Mouse (Mus musculus): ENCODE data around the gene Cartpt. TPM values are rescaled to one million over a fixed set of nuclear protein-coding genes. Genes with fewer than 3 reads are reported as not detected.
"Not testable (repeated sequence)": the region's sequence is repeated elsewhere in the genome, so short reads cannot be mapped to it uniquely, and the experiment has no call there.

The Cartpt gene
- polyA plus RNA-seq, 1 experiment from 2014 or later: not detected

DNA sequence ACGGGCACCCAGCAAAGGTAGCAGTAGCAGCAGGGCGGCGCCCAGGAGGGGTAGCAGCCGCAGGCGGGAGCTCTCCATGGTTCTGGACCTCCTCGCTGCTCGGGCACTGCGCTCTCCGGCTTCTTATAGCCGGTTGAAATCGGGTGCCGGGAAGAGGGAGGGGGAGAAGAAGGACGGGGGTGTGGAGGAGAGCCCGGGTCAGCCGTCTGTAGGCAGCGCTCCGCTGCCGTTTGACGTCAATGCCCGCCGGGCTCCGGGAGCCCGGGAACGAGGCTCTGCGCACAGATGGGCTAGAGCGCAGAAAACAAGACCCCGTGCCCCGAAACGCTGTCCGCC is 366 bp downstream of the Cartpt start:
- Histone ChIP-seq H3K9ac (no peak overlapping the region), H3K36me3 (no peaks in the 10 kb centered on the region), H3K4me3 (peak overlapping the region; percentile 22), H3K9me3 (replicated peaks) (no peaks in the 10 kb centered on the region), H3K27me3 (replicated peaks) (peaks cover 56% of the 10 kb centered on the region), H3K27ac (ENCODE audit: poor library complexity, severe bottlenecking) (no peak overlapping the region), H3K4me2 (peak overlapping the region; percentile 56), H3K4me1 (replicated peaks) (peaks cover 8% of the 10 kb centered on the region; the same call in 1 of the 2 replicates)
- WGBS: 2% methylated on average over 30 of the region's 30 CpGs
- 0 out of 2 replicates have a peak, but pooled peaks have one; percentile 25 for ATAC-seq (ENCODE audit: insufficient number of reproducible peaks, low FRiP score)

GRCm38 (mm10) chr13:99899670-99900556 is 978 bp downstream of the Cartpt start:
- no peak overlapping the region for H3K9ac ChIP-seq
- H3K4me2 ChIP-seq: peak overlapping the region; percentile 56

GRCm38 (mm10) chr13:99898816-99899215 is 2.1 kb downstream of the Cartpt start:
- no peak for ATAC-seq (ENCODE audit: insufficient number of reproducible peaks, low FRiP score)
- H3K27me3 ChIP-seq (replicated peaks): peaks cover 51% of the 10 kb centered on the region
- no peaks in the 10 kb centered on the region for H3K36me3 ChIP-seq

More at GRCm38 (mm10) chr13:99899670-99900556, 978 bp downstream of the Cartpt start:
- WGBS: 9% methylated on average over 38 of the region's 38 CpGs
- H3K9me3 ChIP-seq (replicated peaks): no peaks in the 10 kb centered on the region
- H3K27ac ChIP-seq (ENCODE audit: poor library complexity, severe bottlenecking): no peak overlapping the region
- H3K36me3 ChIP-seq: no peaks in the 10 kb centered on the region
- H3K4me3 ChIP-seq: peak overlapping the region; percentile 22; the same call in 1 of the 2 replicates
- H3K4me1 ChIP-seq (replicated peaks): peaks cover 8% of the 10 kb centered on the region; the same call in 1 of the 2 replicates
- peaks cover 51% of the 10 kb centered on the region for H3K27me3 ChIP-seq (replicated peaks)
- no peak for ATAC-seq (ENCODE audit: insufficient number of reproducible peaks, low FRiP score)

GRCm38 (mm10) chr13:99885636-99886035 is 15.3 kb downstream of the Cartpt start:
- ATAC-seq (ENCODE audit: insufficient number of reproducible peaks, low FRiP score): no peak
- H3K9ac ChIP-seq: no peak overlapping the region
- H3K9me3 ChIP-seq (replicated peaks): no peaks in the 10 kb centered on the region
- H3K4me3 ChIP-seq: no peak overlapping the region
- 72% methylated on average over 6 of the region's 6 CpGs for WGBS
- H3K36me3 ChIP-seq: no peaks in the 10 kb centered on the region
- no peak overlapping the region for H3K4me2 ChIP-seq
- no peak overlapping the region for H3K27ac ChIP-seq (ENCODE audit: poor library complexity, severe bottlenecking)
- no peaks in the 10 kb centered on the region for H3K4me1 ChIP-seq (replicated peaks)
- H3K27me3 ChIP-seq (replicated peaks): no peaks in the 10 kb centered on the region

More at GRCm38 (mm10) chr13:99898816-99899215, 2.1 kb downstream of the Cartpt start:
- H3K9ac ChIP-seq: no peak overlapping the region
- peaks cover 8% of the 10 kb centered on the region; the same call in 1 of the 2 replicates for H3K4me1 ChIP-seq (replicated peaks)
- WGBS: 24% methylated on average over 14 of the region's 14 CpGs
- no peak overlapping the region for H3K27ac ChIP-seq (ENCODE audit: poor library complexity, severe bottlenecking)
- H3K4me2 ChIP-seq: no peak overlapping the region
- no peak overlapping the region for H3K4me3 ChIP-seq
- no peaks in the 10 kb centered on the region for H3K9me3 ChIP-seq (replicated peaks)

GRCm38 (mm10) chr13:99881774-99882173 is 19.1 kb downstream of the Cartpt start:
- not testable (repeated sequence) for H3K36me3 ChIP-seq; H3K9ac ChIP-seq; H3K4me1 ChIP-seq (replicated peaks); H3K9me3 ChIP-seq (replicated peaks); H3K4me3 ChIP-seq; H3K4me2 ChIP-seq; ATAC-seq (ENCODE audit: insufficient number of reproducible peaks, low FRiP score); H3K27ac ChIP-seq (ENCODE audit: poor library complexity, severe bottlenecking); H3K27me3 ChIP-seq (replicated peaks)
- WGBS: 71% methylated on average over 7 of the region's 8 CpGs

DNA sequence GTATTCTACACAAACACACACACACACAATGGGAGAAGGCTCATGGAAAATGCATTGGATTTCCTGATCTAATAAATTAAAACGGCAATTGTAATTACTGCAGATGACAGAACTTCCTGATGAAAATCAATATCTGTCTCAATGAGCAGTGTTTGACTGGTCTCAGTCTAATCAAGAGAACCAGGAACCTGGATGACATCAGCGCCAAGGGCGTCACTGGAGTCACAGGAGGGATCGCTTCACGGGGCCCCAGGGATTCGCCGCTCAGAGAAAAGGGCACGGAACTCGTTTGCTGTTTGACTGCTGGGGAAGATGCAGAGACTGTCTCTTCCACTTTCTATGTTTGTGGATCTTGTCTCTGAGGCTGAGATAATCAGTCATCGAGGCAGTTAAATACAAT is 21.2 kb downstream of the Cartpt start:
- Histone ChIP-seq H3K27ac (ENCODE audit: poor library complexity, severe bottlenecking) (no peak overlapping the region), H3K36me3 (no peaks in the 10 kb centered on the region), H3K4me1 (replicated peaks) (no peaks in the 10 kb centered on the region), H3K9ac (no peak overlapping the region), H3K4me2 (no peak overlapping the region), H3K4me3 (no peak overlapping the region), H3K27me3 (replicated peaks) (no peaks in the 10 kb centered on the region), H3K9me3 (replicated peaks) (no peaks in the 10 kb centered on the region)
- WGBS: 70% methylated on average over 10 of the region's 10 CpGs
- ATAC-seq (ENCODE audit: insufficient number of reproducible peaks, low FRiP score): no peak

GRCm38 (mm10) chr13:99872059-99872458 is 28.8 kb downstream of the Cartpt start:
- Histone ChIP-seq H3K36me3 (no peaks in the 10 kb centered on the region), H3K4me2 (no peak overlapping the region), H3K9ac (no peak overlapping the region), H3K27ac (ENCODE audit: poor library complexity, severe bottlenecking) (no peak overlapping the region), H3K4me3 (no peak overlapping the region), H3K27me3 (replicated peaks) (no peaks in the 10 kb centered on the region), H3K9me3 (replicated peaks) (peaks cover 6% of the 10 kb centered on the region), H3K4me1 (replicated peaks) (no peaks in the 10 kb centered on the region)
- 73% methylated on average over 1 of the region's 1 CpGs for WGBS
- no peak for ATAC-seq (ENCODE audit: insufficient number of reproducible peaks, low FRiP score)

- Histone ChIP-seq H3K36me3 (no peaks in the 10 kb centered on the region), H3K4me1 (replicated peaks) (no peaks in the 10 kb centered on the region), H3K4me2 (no peak overlapping the region), H3K4me3 (no peak overlapping the region), H3K27ac (ENCODE audit: poor library complexity, severe bottlenecking) (no peak overlapping the region), H3K9me3 (replicated peaks) (peaks cover 6% of the 10 kb centered on the region), H3K9ac (no peak overlapping the region), H3K27me3 (replicated peaks) (no peaks in the 10 kb centered on the region)
- no peak for ATAC-seq (ENCODE audit: insufficient number of reproducible peaks, low FRiP score)
- 88% methylated on average over 6 of the region's 6 CpGs for WGBS
Measured at GRCm38 (mm10) chr13:99868438-99868837, 32.5 kb downstream of the Cartpt start.

DNA sequence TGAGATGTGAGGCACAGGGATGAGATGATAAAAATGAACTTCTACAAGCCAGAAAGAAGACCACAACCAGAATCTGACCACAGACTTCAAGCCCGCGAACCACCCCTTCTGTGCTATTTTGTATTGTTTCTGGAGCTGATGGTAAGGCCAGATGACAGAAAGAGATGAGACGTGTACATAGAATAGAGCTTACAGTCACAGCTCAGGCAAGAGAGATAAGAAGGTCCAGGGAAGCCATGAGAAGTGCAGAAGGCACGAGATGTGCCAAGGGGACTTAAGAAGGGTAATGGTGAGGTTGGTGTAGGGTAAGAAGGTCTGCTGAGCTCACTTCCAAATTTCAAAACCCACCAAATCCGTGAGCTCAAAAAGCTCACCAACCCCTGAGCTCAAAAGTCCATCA is 36.6 kb downstream of the Cartpt start:
- no peaks in the 10 kb centered on the region for H3K27me3 ChIP-seq (replicated peaks)
- no peak overlapping the region for H3K4me2 ChIP-seq
- 77% methylated on average over 5 of the region's 5 CpGs for WGBS
- no peak overlapping the region for H3K9ac ChIP-seq
- no peak for ATAC-seq (ENCODE audit: insufficient number of reproducible peaks, low FRiP score)
- H3K4me1 ChIP-seq (replicated peaks): no peaks in the 10 kb centered on the region
- H3K36me3 ChIP-seq: no peaks in the 10 kb centered on the region
- H3K4me3 ChIP-seq: no peak overlapping the region
- peaks cover 6% of the 10 kb centered on the region for H3K9me3 ChIP-seq (replicated peaks)
- no peak overlapping the region for H3K27ac ChIP-seq (ENCODE audit: poor library complexity, severe bottlenecking)

DNA sequence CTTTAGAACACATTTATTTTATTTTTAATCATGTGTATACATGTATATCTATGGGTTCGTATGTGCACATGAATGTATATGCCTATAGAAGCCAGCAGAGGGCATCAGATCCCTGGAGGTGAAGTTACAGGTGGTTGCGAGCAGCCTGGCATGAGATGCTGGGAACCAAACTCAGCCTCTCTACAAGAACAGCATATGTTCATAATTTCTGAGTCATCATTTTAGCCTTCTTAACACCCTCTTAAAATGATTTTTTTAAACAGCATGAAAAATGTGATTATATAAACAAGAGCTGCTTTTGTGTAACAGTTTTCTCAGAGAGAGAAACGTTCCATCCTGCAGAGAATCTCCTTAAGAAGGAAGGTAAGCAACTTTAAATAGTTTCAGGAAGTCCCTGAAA is 40.2 kb downstream of the Cartpt start:
- H3K27ac ChIP-seq (ENCODE audit: poor library complexity, severe bottlenecking): no peak overlapping the region
- no peak overlapping the region for H3K4me3 ChIP-seq
- H3K9me3 ChIP-seq (replicated peaks): no peaks in the 10 kb centered on the region; the same call in 1 of the 2 replicates
- H3K36me3 ChIP-seq: no peaks in the 10 kb centered on the region
- no peak for ATAC-seq (ENCODE audit: insufficient number of reproducible peaks, low FRiP score)
- WGBS: 87% methylated on average over 3 of the region's 3 CpGs
- H3K4me2 ChIP-seq: no peak overlapping the region
- H3K27me3 ChIP-seq (replicated peaks): no peaks in the 10 kb centered on the region
- H3K4me1 ChIP-seq (replicated peaks): peaks cover 8% of the 10 kb centered on the region; the same call in 1 of the 2 replicates
- H3K9ac ChIP-seq: no peak overlapping the region

DNA sequence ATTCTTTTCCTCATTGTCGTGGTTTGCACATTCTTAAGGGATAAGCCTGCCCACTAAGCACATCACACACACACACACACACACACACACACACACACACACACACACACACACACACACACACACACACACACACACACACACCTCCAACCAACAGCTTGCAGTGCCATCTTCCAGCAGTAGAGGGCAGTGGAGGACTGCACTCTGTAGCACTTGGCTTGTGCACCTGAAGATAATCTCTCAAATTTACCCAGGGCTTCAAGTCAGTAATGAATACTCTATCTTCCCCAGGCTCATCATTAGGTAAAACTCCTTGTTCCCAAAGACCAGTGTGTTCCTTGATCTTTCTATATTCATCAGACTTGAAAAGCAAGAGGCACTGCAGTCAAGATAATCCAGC is 41.8 kb downstream of the Cartpt start:
- 6% methylated on average over 1 of the region's 1 CpGs for WGBS
- Histone ChIP-seq H3K4me2 (no peak overlapping the region), H3K27me3 (replicated peaks) (no peaks in the 10 kb centered on the region), H3K4me1 (replicated peaks) (peaks cover 8% of the 10 kb centered on the region; the same call in 1 of the 2 replicates), H3K9ac (no peak overlapping the region), H3K4me3 (no peak overlapping the region), H3K9me3 (replicated peaks) (no peaks in the 10 kb centered on the region; the same call in 1 of the 2 replicates), H3K36me3 (no peaks in the 10 kb centered on the region), H3K27ac (ENCODE audit: poor library complexity, severe bottlenecking) (no peak overlapping the region)
- ATAC-seq (ENCODE audit: insufficient number of reproducible peaks, low FRiP score): no peak

All from heart, embryonic 12.5 days (tissue).